Comparison of ENCODE assay signal across 9 mouse cellular contexts in genomic region chr4:55293347-55294079, GRCm38 (mm10). TPM values are rescaled to one million over a fixed set of nuclear protein-coding genes. Genes with fewer than 3 reads are reported as not detected.
A peak's percentile ranks its signal among the peaks of the same experiment; 100 is the strongest.
DNase-seq lines count a peak whose midpoint lies in the region; ATAC-seq lines count a peak whose summit lies in the region.
"Had no signal": no experiment of that assay in that cellular context is flagged by ENCODE, and none has a peak within 500 bp of the region (broad histone marks: within the 10 kb centered on the region; RNA-seq: fewer than 3 reads in every experiment).

No protein-coding gene starts in this region.

- no peak for ATAC-seq in neural tube, embryonic 12.5 days (ENCODE audit: low FRiP score, low read depth)
- ATAC-seq in liver, embryonic 12.5 days = peak; percentile 78
- ATAC-seq in stomach, embryonic 16.5 days (ENCODE audit: insufficient read depth, low FRiP score) = no peak
- no peak for ATAC-seq in activated CD4-positive, CD25-positive, alpha-beta regulatory T cell, adult 4 months

- H3K9ac ChIP-seq in neural tube, embryonic 12.5 days = no peak overlapping the region
- no peak overlapping the region for H3K9ac ChIP-seq in liver, embryonic 12.5 days
- H3K9ac ChIP-seq in stomach, embryonic 16.5 days (ENCODE audit: low read length) = no peak overlapping the region

- no peak overlapping the region for H3K27ac ChIP-seq in neural tube, embryonic 12.5 days
- H3K27ac ChIP-seq in liver, embryonic 12.5 days = no peak overlapping the region
- H3K27ac ChIP-seq in stomach, embryonic 16.5 days (ENCODE audit: low read length) = no peak overlapping the region

- DNase-seq in embryo, embryonic 10.5 days (ENCODE audit: low spot score) = peak; percentile 9
- DNase-seq in embryo, embryonic 10 days (ENCODE audit: low spot score) = no peak
- DNase-seq in neural tube, embryonic 10.5 days (ENCODE audit: extremely low spot score, low spot score) = no peak
- DNase-seq in adrenal gland, postnatal 14 days = no peak
- DNase-seq: cerebellum, adult 18-20 months had no signal

- no peaks in the 10 kb centered on the region for H3K27me3 ChIP-seq in neural tube, embryonic 12.5 days (replicated peaks)
- peaks cover 25% of the 10 kb centered on the region for H3K27me3 ChIP-seq in liver, embryonic 12.5 days (replicated peaks)
- H3K27me3 ChIP-seq in stomach, embryonic 16.5 days (ENCODE audit: control insufficient read depth, insufficient read depth, low read length) = no peaks in the 10 kb centered on the region

- WGBS in neural tube, embryonic 12.5 days = 30% methylated on average over 5 of the region's 5 CpGs
- 15% methylated on average over 5 of the region's 5 CpGs for WGBS in liver, embryonic 12.5 days (ENCODE audit: insufficient replicate concordance)
- WGBS in stomach, embryonic 16.5 days = 14% methylated on average over 5 of the region's 5 CpGs

- H3K4me2 ChIP-seq in neural tube, embryonic 12.5 days (replicated peaks) = peak overlapping the region; percentile 57
- peak overlapping the region; percentile 60 for H3K4me2 ChIP-seq in liver, embryonic 12.5 days
- H3K4me2 ChIP-seq in stomach, embryonic 16.5 days (ENCODE audit: low read depth, low read length) = peak overlapping the region; percentile 58; the same call in 1 of the 2 replicates

- H3K4me3 ChIP-seq in neural tube, embryonic 12.5 days = no peak overlapping the region
- peak overlapping the region; percentile 22; the same call in 1 of the 2 replicates for H3K4me3 ChIP-seq in liver, embryonic 12.5 days
- no peak overlapping the region for H3K4me3 ChIP-seq in stomach, embryonic 16.5 days (replicated peaks; ENCODE audit: low read length)

- H3K9me3 ChIP-seq in neural tube, embryonic 12.5 days = no peaks in the 10 kb centered on the region
- no peaks in the 10 kb centered on the region for H3K9me3 ChIP-seq in liver, embryonic 12.5 days (replicated peaks)
- H3K9me3 ChIP-seq in stomach, embryonic 16.5 days (replicated peaks; ENCODE audit: control insufficient read depth, low read length) = no peaks in the 10 kb centered on the region

- no peaks in the 10 kb centered on the region for H3K36me3 ChIP-seq in neural tube, embryonic 12.5 days
- H3K36me3 ChIP-seq in liver, embryonic 12.5 days = no peaks in the 10 kb centered on the region
- H3K36me3 ChIP-seq in stomach, embryonic 16.5 days (ENCODE audit: control insufficient read depth, insufficient read depth, low read length) = no peaks in the 10 kb centered on the region

- peaks cover 18% of the 10 kb centered on the region for H3K4me1 ChIP-seq in neural tube, embryonic 12.5 days
- H3K4me1 ChIP-seq in liver, embryonic 12.5 days = peaks cover 24% of the 10 kb centered on the region
- H3K4me1 ChIP-seq in stomach, embryonic 16.5 days (ENCODE audit: control insufficient read depth, insufficient read depth, low read length) = no peaks in the 10 kb centered on the region

RNA-seq across cellular contexts. Expression of gene Rad23b, which starts 56.3 kb away (rescaled TPM):
- polyA plus RNA-seq in neural tube, embryonic 12.5 days (2016; fragmentation: Nextera tagmentation; extraction: Ambion mirVana) = 114 and 120 TPM in 2 replicates
- 65.0 and 65.6 TPM in 2 replicates for polyA plus RNA-seq in liver, embryonic 12.5 days (2016; fragmentation: Nextera tagmentation; extraction: Ambion mirVana)
- polyA plus RNA-seq in stomach, embryonic 16.5 days (2015; fragmentation: Nextera tagmentation; extraction: Ambion mirVana) = 53.9 and 67.2 TPM in 2 replicates
- 10 to 100 TPM; 13.6 to 14.1 TPM for polyA plus RNA-seq in activated CD4-positive, CD25-positive, alpha-beta regulatory T cell, adult 4 months (2017; shearing (Covaris generic))
- total RNA-seq in adrenal gland, postnatal 14 days (2021) = 128 and 132 TPM in 2 replicates
